Mouse (Mus musculus): ENCODE results near the gene Fndc3b. TPM values are rescaled to one million over a fixed set of nuclear protein-coding genes. Genes with fewer than 3 reads are reported as not detected.
A peak's percentile ranks its signal among the peaks of the same experiment; 100 is the strongest.

Fndc3b gene
- 9.5 and 10.9 TPM in 2 replicates for polyA plus RNA-seq (2015; fragmentation: Nextera tagmentation; extraction: Ambion mirVana)

DNA sequence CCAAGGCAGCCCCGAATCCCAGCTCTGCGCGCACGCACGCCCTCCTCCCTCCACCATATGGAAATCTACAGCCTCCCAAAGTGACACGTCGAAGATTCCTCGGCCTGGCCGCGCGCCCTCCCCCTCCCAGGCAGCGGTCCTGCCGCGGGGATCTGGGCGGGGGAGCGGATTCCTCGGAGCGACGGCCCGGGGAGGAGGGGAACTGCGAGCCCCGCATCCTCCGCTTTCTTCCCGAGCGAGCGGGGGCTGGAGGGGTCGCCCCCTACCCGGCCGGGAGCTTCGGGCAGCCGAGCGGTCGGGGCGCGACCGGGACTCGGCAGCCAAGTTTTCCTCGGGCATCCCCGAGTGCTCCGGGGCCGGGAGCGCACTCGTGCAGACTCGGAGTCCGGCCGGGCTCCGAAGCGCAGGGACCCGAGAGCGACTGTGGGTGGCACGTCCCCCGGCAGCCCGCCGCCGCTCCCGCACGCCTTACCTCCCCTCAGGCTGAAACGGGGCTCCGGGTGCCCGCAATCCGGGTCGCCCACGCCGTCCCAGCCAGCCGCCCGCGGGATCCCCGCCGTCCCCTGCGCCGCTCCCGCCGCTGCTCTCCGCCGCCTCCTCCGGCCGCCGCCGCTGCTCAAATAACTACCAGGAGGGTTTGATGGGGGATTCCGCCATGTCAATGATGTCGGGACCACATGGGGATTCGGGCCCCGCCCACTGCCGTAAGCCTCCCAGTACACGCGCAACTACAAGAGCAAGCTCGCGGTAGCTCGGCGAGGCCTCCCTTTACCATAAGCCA is at the start of gene Fndc3b:
Fndc3b (minus strand) TSS at position 660 of the 781 bp plus-strand sequence.
- no peaks in the 10 kb centered on the region for H3K36me3 ChIP-seq
- H3K27ac ChIP-seq, result peak within 1 kb of the TSS; percentile 92
- H3K9me3 ChIP-seq, result no peaks in the 10 kb centered on the region
- peak within 1 kb of the TSS; percentile 83 for H3K4me3 ChIP-seq
- H3K27me3 ChIP-seq, result no peaks in the 10 kb centered on the region
- peaks cover 17% of the 10 kb centered on the region for H3K4me1 ChIP-seq (replicated peaks)
- peak; percentile 95 for ATAC-seq (ENCODE audit: low FRiP score)
- under 1% methylated on average over 90 of the region's 90 CpGs for WGBS
- H3K9ac ChIP-seq, result peak within 1 kb of the TSS; percentile 82
- peak within 1 kb of the TSS; percentile 65 for H3K4me2 ChIP-seq

DNA sequence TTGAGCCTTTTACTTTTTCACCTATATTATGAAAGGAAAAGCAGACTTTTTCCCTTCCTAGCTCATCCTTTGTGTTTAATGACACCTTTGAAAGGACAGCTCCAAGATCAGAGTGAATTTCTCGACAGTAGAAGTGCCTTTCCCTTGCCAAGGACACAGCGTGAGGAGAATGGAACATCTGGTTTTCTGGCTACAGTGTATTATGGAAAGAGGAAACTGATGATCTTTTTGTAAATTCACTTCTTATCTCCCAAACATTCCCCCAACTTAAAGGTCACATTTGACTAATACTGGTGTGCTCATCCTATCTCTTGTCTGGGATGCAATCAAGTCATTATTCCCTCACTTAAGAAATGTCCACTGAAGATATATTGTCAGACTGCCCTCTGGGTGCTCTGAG is 49.2 kb upstream of the Fndc3b start:
- Histone ChIP-seq H3K9ac (no peak overlapping the region), H3K4me1 (replicated peaks) (no peaks in the 10 kb centered on the region), H3K9me3 (no peaks in the 10 kb centered on the region), H3K4me2 (no peak overlapping the region), H3K27ac (no peak overlapping the region), H3K4me3 (no peak overlapping the region), H3K36me3 (no peaks in the 10 kb centered on the region), H3K27me3 (no peaks in the 10 kb centered on the region)
- no peak for ATAC-seq (ENCODE audit: low FRiP score)
- WGBS, result 77% methylated on average over 2 of the region's 2 CpGs

GRCm38 (mm10) chr3:27758976-27759375 is 47.9 kb upstream of the Fndc3b start:
- Histone ChIP-seq H3K4me1 (replicated peaks) (no peaks in the 10 kb centered on the region), H3K27me3 (no peaks in the 10 kb centered on the region), H3K36me3 (no peaks in the 10 kb centered on the region), H3K27ac (no peak overlapping the region), H3K4me3 (no peak overlapping the region), H3K9me3 (no peaks in the 10 kb centered on the region), H3K9ac (no peak overlapping the region), H3K4me2 (no peak overlapping the region)
- ATAC-seq (ENCODE audit: low FRiP score), result no peak
- 63% methylated on average over 6 of the region's 6 CpGs for WGBS

- 78% methylated on average over 5 of the region's 5 CpGs for WGBS
- H3K9ac ChIP-seq, result no peak overlapping the region
- no peaks in the 10 kb centered on the region for H3K4me1 ChIP-seq (replicated peaks)
- no peak overlapping the region for H3K27ac ChIP-seq
- no peaks in the 10 kb centered on the region for H3K36me3 ChIP-seq
- no peaks in the 10 kb centered on the region for H3K9me3 ChIP-seq
- no peak for ATAC-seq (ENCODE audit: low FRiP score)
- H3K4me3 ChIP-seq, result no peak overlapping the region
- no peak overlapping the region for H3K4me2 ChIP-seq
- H3K27me3 ChIP-seq, result no peaks in the 10 kb centered on the region
These were observed 40.5 kb upstream of the Fndc3b start for GRCm38 (mm10) chr3:27751657-27752056.

DNA sequence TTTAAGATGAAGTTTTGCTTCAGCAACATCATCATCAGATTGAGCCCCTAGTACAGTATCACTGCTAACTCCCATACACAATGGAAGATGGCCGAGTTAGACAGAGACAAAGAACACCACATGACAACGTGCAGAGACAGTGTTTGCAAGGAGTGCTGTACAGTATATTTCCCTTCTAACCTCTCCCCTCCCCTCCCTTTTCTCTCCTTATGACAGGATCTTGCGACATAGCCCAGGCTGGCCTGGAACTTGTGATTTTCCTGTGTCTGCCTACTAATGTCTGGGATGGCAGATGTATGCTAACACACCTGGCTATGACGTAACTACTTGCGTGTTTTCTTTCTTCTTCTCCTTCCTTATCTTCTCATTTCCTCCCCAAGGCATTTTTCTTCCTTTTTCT is 40.0 kb upstream of the Fndc3b start:
- WGBS, result 90% methylated on average over 5 of the region's 5 CpGs
- ATAC-seq (ENCODE audit: low FRiP score), result no peak
- no peak overlapping the region for H3K9ac ChIP-seq

DNA sequence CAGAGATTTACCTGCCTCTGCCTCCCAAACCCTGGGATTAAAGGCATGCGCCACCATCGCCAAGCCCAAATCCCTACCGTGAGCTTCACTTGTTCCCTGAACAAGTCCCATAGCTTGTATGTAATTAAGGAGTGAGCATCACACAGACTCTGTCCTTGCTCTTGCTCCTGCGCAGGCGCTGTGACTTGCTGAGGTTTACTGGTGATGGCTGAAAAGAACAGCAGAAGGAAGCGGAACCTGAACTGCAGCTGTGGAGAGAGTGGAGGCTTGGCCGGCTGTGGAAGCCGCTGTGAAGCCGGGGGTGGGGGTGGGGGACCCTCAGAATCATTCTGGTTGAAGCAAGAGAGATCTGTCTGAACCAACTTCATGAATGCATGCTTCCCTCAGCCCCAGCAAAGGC is 34.5 kb upstream of the Fndc3b start:
- ATAC-seq (ENCODE audit: low FRiP score), result no peak
- 95% methylated on average over 9 of the region's 9 CpGs for WGBS
- H3K4me3 ChIP-seq, result no peak overlapping the region
- H3K27me3 ChIP-seq, result no peaks in the 10 kb centered on the region
- H3K36me3 ChIP-seq, result no peaks in the 10 kb centered on the region
- no peaks in the 10 kb centered on the region for H3K4me1 ChIP-seq (replicated peaks)
- no peak overlapping the region for H3K9ac ChIP-seq
- no peak overlapping the region for H3K27ac ChIP-seq
- no peaks in the 10 kb centered on the region for H3K9me3 ChIP-seq
- no peak overlapping the region for H3K4me2 ChIP-seq

More for the DNA sequence above, 40.0 kb upstream of the Fndc3b start:
- no peaks in the 10 kb centered on the region for H3K9me3 ChIP-seq
- no peak overlapping the region for H3K27ac ChIP-seq
- H3K4me3 ChIP-seq, result no peak overlapping the region
- H3K36me3 ChIP-seq, result no peaks in the 10 kb centered on the region
- H3K27me3 ChIP-seq, result no peaks in the 10 kb centered on the region
- no peaks in the 10 kb centered on the region for H3K4me1 ChIP-seq (replicated peaks)
- H3K4me2 ChIP-seq, result no peak overlapping the region

GRCm38 (mm10) chr3:27744754-27745153 is 33.6 kb upstream of the Fndc3b start:
- ATAC-seq (ENCODE audit: low FRiP score), result no peak
- no peak overlapping the region for H3K4me3 ChIP-seq
- no peaks in the 10 kb centered on the region for H3K4me1 ChIP-seq (replicated peaks)
- no peak overlapping the region for H3K27ac ChIP-seq
- no peaks in the 10 kb centered on the region for H3K9me3 ChIP-seq
- no peak overlapping the region for H3K4me2 ChIP-seq
- H3K36me3 ChIP-seq, result no peaks in the 10 kb centered on the region
- 51% methylated on average over 7 of the region's 7 CpGs for WGBS
- no peaks in the 10 kb centered on the region for H3K27me3 ChIP-seq
- H3K9ac ChIP-seq, result no peak overlapping the region

GRCm38 (mm10) chr3:27743271-27744145 is 32.4 kb upstream of the Fndc3b start:
- Histone ChIP-seq H3K27me3 (no peaks in the 10 kb centered on the region), H3K4me3 (no peak overlapping the region), H3K4me1 (replicated peaks) (no peaks in the 10 kb centered on the region), H3K9ac (no peak overlapping the region), H3K27ac (no peak overlapping the region), H3K4me2 (no peak overlapping the region), H3K36me3 (no peaks in the 10 kb centered on the region), H3K9me3 (no peaks in the 10 kb centered on the region)
- ATAC-seq (ENCODE audit: low FRiP score), result no peak
- 86% methylated on average over 9 of the region's 9 CpGs for WGBS

GRCm38 (mm10) chr3:27742124-27742523 is 31.0 kb upstream of the Fndc3b start:
- no peak overlapping the region for H3K4me3 ChIP-seq
- no peak overlapping the region for H3K4me2 ChIP-seq
- no peaks in the 10 kb centered on the region for H3K9me3 ChIP-seq
- H3K27me3 ChIP-seq, result no peaks in the 10 kb centered on the region
- no peak for ATAC-seq (ENCODE audit: low FRiP score)
- whole genome bisulfite sequencing, result 74% methylated on average over 2 of the region's 2 CpGs
- H3K27ac ChIP-seq, result no peak overlapping the region
- H3K36me3 ChIP-seq, result no peaks in the 10 kb centered on the region
- H3K9ac ChIP-seq, result no peak overlapping the region
- H3K4me1 ChIP-seq (replicated peaks), result no peaks in the 10 kb centered on the region

DNA sequence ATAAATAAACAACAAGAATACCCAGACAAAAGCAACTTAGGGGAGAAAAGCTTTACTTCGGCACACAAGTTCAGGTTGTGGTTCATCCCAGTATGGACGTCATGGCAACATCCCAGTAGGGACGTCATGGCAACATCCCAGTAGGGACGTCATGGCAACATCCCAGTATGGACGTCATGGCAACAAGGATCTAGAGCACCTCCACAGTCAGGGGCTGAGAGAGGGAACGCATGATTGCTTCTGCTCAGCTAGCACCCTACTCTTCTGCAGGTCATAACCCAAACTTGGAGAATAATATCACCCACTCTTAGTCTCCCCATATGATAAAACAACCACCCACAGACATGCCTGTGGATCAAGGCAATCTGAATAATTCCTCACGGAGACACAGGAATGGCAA is 29.0 kb upstream of the Fndc3b start:
- ATAC-seq (ENCODE audit: low FRiP score), result no peak
- Histone ChIP-seq H3K36me3 (no peaks in the 10 kb centered on the region), H3K9me3 (no peaks in the 10 kb centered on the region), H3K27me3 (no peaks in the 10 kb centered on the region), H3K4me3 (no peak overlapping the region), H3K9ac (no peak overlapping the region), H3K4me2 (no peak overlapping the region), H3K27ac (no peak overlapping the region), H3K4me1 (replicated peaks) (0 out of 2 replicates have a peak, but pooled peaks cover 3% of the 10 kb centered on the region)
- WGBS, result 54% methylated on average over 7 of the region's 7 CpGs

GRCm38 (mm10) chr3:27736180-27736579 is 25.1 kb upstream of the Fndc3b start:
- Histone ChIP-seq H3K36me3 (no peaks in the 10 kb centered on the region), H3K27ac (no peak overlapping the region), H3K4me1 (replicated peaks) (0 out of 2 replicates have a peak, but pooled peaks cover 3% of the 10 kb centered on the region), H3K9ac (no peak overlapping the region), H3K4me2 (peak overlapping the region; percentile 26; the same call in 1 of the 2 replicates), H3K4me3 (no peak overlapping the region), H3K9me3 (no peaks in the 10 kb centered on the region), H3K27me3 (no peaks in the 10 kb centered on the region)
- ATAC-seq (ENCODE audit: low FRiP score), result no peak
- WGBS, result 25% methylated on average over 9 of the region's 9 CpGs

DNA sequence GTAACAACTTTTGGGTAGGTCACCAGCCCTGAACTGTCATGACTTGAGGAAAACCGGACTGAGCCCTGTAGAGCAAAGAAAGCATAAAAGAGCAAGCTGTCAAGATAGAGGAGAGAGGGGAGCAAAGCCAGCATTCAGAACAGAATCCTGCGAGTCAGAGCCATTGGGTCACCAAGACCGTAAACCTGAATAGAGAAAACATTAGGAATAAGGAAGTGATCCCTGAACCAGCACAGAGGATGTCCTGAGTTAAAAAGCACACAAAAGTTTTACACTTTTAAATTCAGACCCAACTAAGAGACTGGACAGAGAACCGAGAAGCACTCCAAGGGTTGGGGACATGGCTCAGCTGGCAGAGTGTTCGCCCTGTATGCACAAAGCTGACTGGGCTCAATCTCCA is 24.0 kb upstream of the Fndc3b start:
- H3K9me3 ChIP-seq, result no peaks in the 10 kb centered on the region
- no peak for ATAC-seq (ENCODE audit: low FRiP score)
- WGBS, result 83% methylated on average over 5 of the region's 5 CpGs
- no peak overlapping the region for H3K9ac ChIP-seq
- H3K27ac ChIP-seq, result no peak overlapping the region
- H3K4me3 ChIP-seq, result no peak overlapping the region
- no peaks in the 10 kb centered on the region for H3K36me3 ChIP-seq
- no peak overlapping the region for H3K4me2 ChIP-seq
- H3K27me3 ChIP-seq, result no peaks in the 10 kb centered on the region
- 0 out of 2 replicates have a peak, but pooled peaks cover 3% of the 10 kb centered on the region for H3K4me1 ChIP-seq (replicated peaks)
